Mouse (Mus musculus): ENCODE measurements around the gene Tstd3. TPM values are rescaled to one million over a fixed set of nuclear protein-coding genes. Genes with fewer than 3 reads are reported as not detected.

Gene Tstd3
- polyA plus RNA-seq, 1 experiment from 2014 or later: 14.9 TPM

GRCm38 (mm10) chr4:21739169-21739568 is 27.8 kb downstream of the Tstd3 start:
- H3K9ac ChIP-seq (replicated peaks): no peak overlapping the region
- H3K27ac ChIP-seq (replicated peaks): no peak overlapping the region
- H3K27me3 ChIP-seq: no peaks in the 10 kb centered on the region
- H3K36me3 ChIP-seq: peaks cover 30% of the 10 kb centered on the region
- WGBS: 93% methylated on average over 4 of the region's 4 CpGs
- H3K9me3 ChIP-seq: no peaks in the 10 kb centered on the region
- no peak overlapping the region for H3K4me2 ChIP-seq (replicated peaks)
- ATAC-seq (replicated peaks): no peak
- no peak overlapping the region for H3K4me3 ChIP-seq
- H3K4me1 ChIP-seq: no peaks in the 10 kb centered on the region

GRCm38 (mm10) chr4:21727615-21728165 is 39.3 kb downstream of the Tstd3 start, which contains the start of gene Ccnc:
Gene Ccnc, plus strand, starts transcription at chr4:21727701.
- Histone ChIP-seq H3K4me1 (peaks cover 13% of the 10 kb centered on the region), H3K9ac (replicated peaks) (peak within 1 kb of the TSS; percentile 66), H3K27ac (replicated peaks) (peak within 1 kb of the TSS; percentile 87), H3K9me3 (no peaks in the 10 kb centered on the region), H3K27me3 (no peaks in the 10 kb centered on the region), H3K36me3 (peaks cover 3% of the 10 kb centered on the region), H3K4me2 (replicated peaks) (peak within 1 kb of the TSS; percentile 58), H3K4me3 (peak within 1 kb of the TSS; percentile 54)
- ATAC-seq (replicated peaks): peak; percentile 99
- WGBS: 0% methylated on average over 37 of the region's 37 CpGs

GRCm38 (mm10) chr4:21726912-21727614 is 39.9 kb downstream of the Tstd3 start:
- no peaks in the 10 kb centered on the region for H3K27me3 ChIP-seq
- no peaks in the 10 kb centered on the region for H3K9me3 ChIP-seq
- peak overlapping the region; percentile 58 for H3K4me2 ChIP-seq (replicated peaks)
- ATAC-seq (replicated peaks): peak; percentile 61
- H3K27ac ChIP-seq (replicated peaks): peak overlapping the region; percentile 87
- peak overlapping the region; percentile 54 for H3K4me3 ChIP-seq
- 0 out of 2 replicates have a peak, but pooled peaks cover 2% of the 10 kb centered on the region for H3K36me3 ChIP-seq
- H3K9ac ChIP-seq (replicated peaks): peak overlapping the region; percentile 66
- H3K4me1 ChIP-seq: peaks cover 13% of the 10 kb centered on the region
- WGBS: under 1% methylated on average over 22 of the region's 22 CpGs

GRCm38 (mm10) chr4:21722752-21723334 is 44.2 kb downstream of the Tstd3 start:
- no peak overlapping the region for H3K9ac ChIP-seq (replicated peaks)
- H3K4me1 ChIP-seq: no peaks in the 10 kb centered on the region
- 37% methylated on average over 7 of the region's 7 CpGs for WGBS
- no peak overlapping the region for H3K27ac ChIP-seq (replicated peaks)
- no peaks in the 10 kb centered on the region for H3K9me3 ChIP-seq
- no peak for ATAC-seq (replicated peaks)
- no peak overlapping the region for H3K4me2 ChIP-seq (replicated peaks)
- H3K36me3 ChIP-seq: no peaks in the 10 kb centered on the region
- H3K4me3 ChIP-seq: no peak overlapping the region
- no peaks in the 10 kb centered on the region for H3K27me3 ChIP-seq

GRCm38 (mm10) chr4:21712147-21712546 is 54.9 kb downstream of the Tstd3 start:
- H3K36me3 ChIP-seq: no peaks in the 10 kb centered on the region
- peaks cover 4% of the 10 kb centered on the region; the same call in 1 of the 2 replicates for H3K4me1 ChIP-seq
- peak overlapping the region; percentile 19; the same call in 1 of the 2 replicates for H3K9ac ChIP-seq (replicated peaks)
- 5% methylated on average over 13 of the region's 13 CpGs for WGBS
- H3K4me3 ChIP-seq: peak overlapping the region; percentile 17
- peak overlapping the region; percentile 29 for H3K4me2 ChIP-seq (replicated peaks)
- no peak overlapping the region for H3K27ac ChIP-seq (replicated peaks)
- ATAC-seq (replicated peaks): peak; percentile 51; the same call in 1 of the 2 replicates
- peaks cover 21% of the 10 kb centered on the region for H3K27me3 ChIP-seq
- H3K9me3 ChIP-seq: no peaks in the 10 kb centered on the region

Other genes with a start within 250 kb of the Tstd3 start
- gene Prdm13, start 81.2 kb downstream of the Tstd3 start, polyA plus RNA-seq (2015; fragmentation: Nextera tagmentation; extraction: Ambion mirVana): 0.14 and 0.34 TPM in 2 replicates
- 65.0 and 72.7 TPM in 2 replicates for gene Ccnc, start 39.5 kb downstream of the Tstd3 start, polyA plus RNA-seq (2015; fragmentation: Nextera tagmentation; extraction: Ambion mirVana)
- gene Usp45, start 56 bp downstream of the Tstd3 start, polyA plus RNA-seq (2015; fragmentation: Nextera tagmentation; extraction: Ambion mirVana): 7.0 and 8.8 TPM in 2 replicates
- gene Pnisr, start 80.4 kb upstream of the Tstd3 start, polyA plus RNA-seq (2015; fragmentation: Nextera tagmentation; extraction: Ambion mirVana): 185 and 195 TPM in 2 replicates
- gene Coq3, start 112.5 kb upstream of the Tstd3 start, polyA plus RNA-seq (2015; fragmentation: Nextera tagmentation; extraction: Ambion mirVana): 15.2 and 15.6 TPM in 2 replicates
- gene Faxc, start 164.1 kb upstream of the Tstd3 start, polyA plus RNA-seq (2015; fragmentation: Nextera tagmentation; extraction: Ambion mirVana): 16.5 and 17.5 TPM in 2 replicates